Mouse (Mus musculus) c-Kit-positive CD71-positive TER-119-positive erythroid progenitor cells, embryonic 14.5 days (primary cell): ENCODE results near the gene Vmn1r123.
"Not testable (repeated sequence)": the region's sequence is repeated elsewhere in the genome, so short reads cannot be mapped to it uniquely, and the experiment has no call there.

Experiments
- DNase-seq: peaks from one replicate; pipeline ENCODE4 v3.0.0-alpha.2; 2013; ENCODE audit warnings: low spot score

Gene Vmn1r123

DNA sequence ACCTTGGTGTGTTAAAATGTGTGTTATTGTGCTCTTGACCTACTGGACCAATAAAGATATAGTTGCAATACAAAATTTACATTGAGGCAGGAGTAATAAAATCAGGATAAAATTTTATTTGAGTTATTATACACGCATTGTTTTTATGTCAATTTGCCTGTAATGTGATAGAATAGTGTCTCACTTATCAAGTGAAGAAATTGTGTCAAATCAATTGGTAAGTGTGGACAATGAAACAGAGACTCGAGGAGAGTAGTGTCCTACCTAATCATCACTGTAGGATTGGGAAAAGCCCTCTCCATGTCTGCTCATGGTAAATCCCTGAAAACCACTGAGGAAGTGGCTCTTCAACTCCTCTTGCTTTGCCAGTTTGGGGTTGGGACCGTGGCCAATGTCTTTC is at the start of gene Vmn1r123:
TSS of gene Vmn1r123 (plus strand) at position 301 of the 400 bp plus-strand sequence.
- DNase-seq, result not testable (repeated sequence)

DNA sequence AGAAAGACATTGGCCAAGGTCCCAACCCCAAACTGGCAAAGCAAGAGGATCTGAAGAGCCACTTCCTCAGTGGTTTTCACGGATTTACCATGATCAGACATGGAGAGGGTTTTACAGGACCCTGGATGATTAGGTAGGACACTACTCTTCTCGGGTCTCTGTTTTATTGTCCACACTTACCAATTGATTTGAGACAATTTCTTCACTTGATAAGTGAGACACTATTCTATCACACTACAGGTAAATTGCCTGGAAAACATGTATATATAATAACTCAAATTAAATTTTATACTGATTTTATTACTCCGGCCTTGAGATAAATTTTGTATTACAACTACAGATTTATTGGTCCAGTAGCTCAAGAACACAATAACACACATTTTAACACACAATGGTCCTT is 28.0 kb upstream of the Vmn1r123 start, which contains the start of gene Vmn1r122:
TSS of gene Vmn1r122 (minus strand) at position 101 of the 400 bp plus-strand sequence.
- DNase-seq, result not testable (repeated sequence)

DNA sequence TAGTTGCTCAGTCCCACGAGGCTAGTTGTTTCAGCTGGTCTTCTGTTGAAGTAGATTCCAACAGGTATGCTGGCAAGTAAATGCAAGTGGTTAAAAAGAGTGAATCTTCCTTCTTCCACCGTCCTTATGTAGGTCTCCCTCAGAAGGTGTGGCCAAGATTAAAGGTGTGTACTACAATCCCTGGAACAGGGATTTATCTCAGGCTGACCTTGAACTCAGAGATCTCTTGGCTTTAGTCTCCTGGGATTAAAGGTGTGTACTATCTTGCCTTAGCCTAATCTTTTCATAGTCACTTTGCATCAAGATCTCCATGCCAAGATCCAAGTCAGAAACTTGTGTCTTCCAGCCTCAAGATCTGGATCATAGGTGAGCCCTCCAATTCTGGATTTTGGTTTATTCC is 28.3 kb downstream of the Vmn1r123 start, which contains the start of gene Gm5157:
TSS of gene Gm5157 (minus strand) at position 101 of the 400 bp plus-strand sequence.
- DNase-seq, result not testable (repeated sequence)
